Mouse (Mus musculus) neural tube, embryonic 14.5 days (tissue): ENCODE results near the gene Rangrf. TPM values are rescaled to one million over a fixed set of nuclear protein-coding genes. Genes with fewer than 3 reads are reported as not detected.

Experiments
- ATAC-seq: fragments of 200-750 bp; cut with Nextera tagmentation; 2 replicates; pipeline ENCODE4 v1.8.0; 2017; ENCODE audit warnings: low read depth, mild to moderate bottlenecking, moderate TSS enrichment, moderate library complexity
- H3K27ac ChIP-seq: fragments of 300-500 bp; sonication (generic); 2 replicates; pipeline ENCODE4 v1.5.1; 2014; ENCODE audit warnings: low read depth, mild to moderate bottlenecking, control low read depth, low read length, moderate library complexity, mixed read lengths
- H3K27me3 ChIP-seq: fragments of 300-500 bp; sonication (generic); 2 replicates; pipeline ENCODE4 v1.6.1; 2014; ENCODE audit warnings: low read length; ENCODE audit not compliant: control insufficient read depth, insufficient read depth
- H3K36me3 ChIP-seq: fragments of 300-500 bp; sonication (generic); 2 replicates; pipeline ENCODE4 v1.6.1; 2014; ENCODE audit warnings: low read length, mixed read lengths; ENCODE audit not compliant: control insufficient read depth, insufficient read depth
- H3K4me1 ChIP-seq: fragments of 300-500 bp; sonication (generic); 2 replicates; pipeline ENCODE4 v1.6.1; 2014; ENCODE audit warnings: low read length; ENCODE audit not compliant: control insufficient read depth, insufficient read depth
- H3K4me2 ChIP-seq: fragments of 300-500 bp; sonication (generic); 2 replicates; pipeline ENCODE4 v1.6.1; 2014; ENCODE audit warnings: mild to moderate bottlenecking, low read depth, low read length, control low read depth
- H3K4me3 ChIP-seq: fragments of 300-500 bp; sonication (generic); 2 replicates; pipeline ENCODE4 v1.5.1; 2014; ENCODE audit warnings: low read depth, low read length, control low read depth, mixed read lengths
- H3K9ac ChIP-seq: fragments of 300-500 bp; sonication (generic); replicated peaks from 2 replicates; pipeline ENCODE4 v1.6.1; 2014; ENCODE audit warnings: low read depth, mild to moderate bottlenecking, control low read depth, low read length, mixed read lengths
- H3K9me3 ChIP-seq: fragments of 300-500 bp; sonication (generic); 2 replicates; pipeline ENCODE4 v1.6.1; 2016; ENCODE audit warnings: low read length; ENCODE audit not compliant: control insufficient read depth
- WGBS: fragments of 180-500 bp; shearing (Covaris S2); extraction: QIAGEN DNeasy Blood & Tissue Kit; methylation state at CpG from one replicate; pipeline ENCODE4 v1.1.7; 2014; 5-methylcytosine and 5-hydroxymethylcytosine counted together
- polyA plus RNA-seq: library from polyadenylated mRNA; unstranded; fragments of >200 nt; fragmentation: Nextera tagmentation; extraction: Ambion mirVana; gene quantifications from 2 replicates; pipeline ENCODE4 v1.2.1, GENCODE M21; 2014

Gene Rangrf
- polyA plus RNA-seq, 1 experiment from 2014 or later, result 25.5 TPM

DNA sequence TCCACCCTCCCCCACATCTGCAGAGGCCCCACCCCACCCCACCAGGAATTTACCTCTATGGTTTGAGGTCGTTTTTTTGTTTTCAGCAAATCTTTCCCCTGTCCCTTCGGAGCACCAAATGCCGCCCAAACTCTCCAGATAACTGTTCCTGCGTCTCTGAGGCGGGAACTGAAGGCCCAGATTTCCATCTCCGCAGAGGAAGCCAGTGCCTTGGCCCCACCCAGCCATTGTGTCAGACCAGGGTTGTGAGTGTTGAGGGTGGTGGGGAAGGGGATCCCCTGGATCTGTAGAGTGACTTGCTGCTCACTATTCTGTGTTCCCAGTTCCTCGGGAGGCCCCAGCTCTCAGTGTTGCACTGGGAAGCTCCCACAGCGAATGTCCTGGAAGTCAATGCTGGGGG is 17.7 kb downstream of the Rangrf start, which contains the start of gene Arhgef15:
TSS of gene Arhgef15 (minus strand) at position 173 of the 400 bp plus-strand sequence.
- Histone ChIP-seq H3K36me3 (no peaks in the 10 kb centered on the region), H3K9me3 (no peaks in the 10 kb centered on the region), H3K9ac (no peak within 1 kb of the TSS), H3K27ac (no peak within 1 kb of the TSS), H3K4me3 (no peak within 1 kb of the TSS), H3K27me3 (peaks cover 2% of the 10 kb centered on the region; the same call in 1 of the 2 replicates), H3K4me2 (no peak within 1 kb of the TSS), H3K4me1 (0 out of 2 replicates have a peak, but pooled peaks cover 7% of the 10 kb centered on the region)
- WGBS, result 39% methylated on average over 8 of the region's 8 CpGs
- no peak for ATAC-seq

DNA sequence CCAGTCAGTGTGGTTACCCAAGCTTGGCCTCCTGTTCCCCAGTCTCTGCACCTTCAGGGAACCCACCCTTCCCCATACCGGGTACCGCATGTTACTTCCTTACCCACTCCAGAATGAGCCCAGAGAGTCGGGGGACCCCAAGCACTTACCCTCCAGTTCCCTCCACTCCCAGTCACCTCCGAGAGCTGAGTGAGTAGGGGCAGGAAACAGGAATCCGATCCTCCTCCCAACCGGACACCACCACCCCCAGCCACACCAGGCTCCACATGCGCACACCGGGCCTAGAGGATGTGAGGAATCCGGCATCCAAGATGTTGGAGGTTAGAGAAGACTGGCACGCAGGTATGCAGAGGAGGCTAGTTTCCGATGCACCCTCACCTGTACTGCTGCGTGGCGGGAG is 18.3 kb downstream of the Rangrf start:
- ATAC-seq, result no peak
- no peak overlapping the region for H3K9ac ChIP-seq
- H3K27ac ChIP-seq, result no peak overlapping the region
- peaks cover 2% of the 10 kb centered on the region; the same call in 1 of the 2 replicates for H3K27me3 ChIP-seq
- H3K36me3 ChIP-seq, result no peaks in the 10 kb centered on the region
- 36% methylated on average over 13 of the region's 13 CpGs for WGBS
- H3K4me3 ChIP-seq, result no peak overlapping the region
- 0 out of 2 replicates have a peak, but pooled peaks cover 7% of the 10 kb centered on the region for H3K4me1 ChIP-seq
- no peak overlapping the region for H3K4me2 ChIP-seq
- H3K9me3 ChIP-seq, result no peaks in the 10 kb centered on the region

- H3K4me1 ChIP-seq, result 0 out of 2 replicates have a peak, but pooled peaks cover 7% of the 10 kb centered on the region
- peaks cover 2% of the 10 kb centered on the region; the same call in 1 of the 2 replicates for H3K27me3 ChIP-seq
- H3K4me2 ChIP-seq, result no peak overlapping the region
- H3K27ac ChIP-seq, result no peak overlapping the region
- ATAC-seq, result no peak
- WGBS, result 72% methylated on average over 3 of the region's 3 CpGs
- H3K9me3 ChIP-seq, result no peaks in the 10 kb centered on the region
- H3K9ac ChIP-seq, result no peak overlapping the region
- no peaks in the 10 kb centered on the region for H3K36me3 ChIP-seq
- H3K4me3 ChIP-seq, result no peak overlapping the region
Measured at GRCm38 (mm10) chr11:68956107-68956506, 18.9 kb downstream of the Rangrf start.

- H3K27me3 ChIP-seq, result peaks cover 2% of the 10 kb centered on the region; the same call in 1 of the 2 replicates
Measured at GRCm38 (mm10) chr11:68955473-68955872, 19.5 kb downstream of the Rangrf start.

DNA sequence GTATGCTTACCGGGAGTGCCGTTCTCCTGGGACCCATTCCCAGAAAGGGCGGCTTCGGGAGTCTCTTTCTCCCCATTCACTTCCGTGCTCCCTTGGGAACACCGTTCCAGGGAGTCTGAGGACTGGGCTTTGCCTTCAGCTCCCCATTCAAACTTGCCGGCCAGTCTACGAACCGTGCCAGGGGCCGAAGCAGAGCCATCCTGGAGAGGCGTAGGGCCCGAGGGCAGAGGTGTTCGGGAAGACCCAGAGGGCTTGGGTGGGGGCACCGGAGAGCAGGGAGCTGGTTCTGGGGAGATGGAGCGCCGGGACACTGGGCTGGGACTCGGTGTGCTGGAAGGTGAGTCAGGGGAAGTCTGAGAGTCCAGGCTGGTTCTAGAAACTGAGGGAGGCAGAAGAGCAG is 20.6 kb downstream of the Rangrf start:
- H3K4me2 ChIP-seq, result peak overlapping the region; percentile 46
- peak overlapping the region; percentile 21 for H3K4me3 ChIP-seq
- peaks cover 2% of the 10 kb centered on the region; the same call in 1 of the 2 replicates for H3K27me3 ChIP-seq
- 0 out of 2 replicates have a peak, but pooled peaks cover 7% of the 10 kb centered on the region for H3K4me1 ChIP-seq
- no peaks in the 10 kb centered on the region for H3K36me3 ChIP-seq
- no peak overlapping the region for H3K27ac ChIP-seq
- no peak for ATAC-seq
- WGBS, result 2% methylated on average over 17 of the region's 17 CpGs
- H3K9ac ChIP-seq, result peak overlapping the region; percentile 43
- no peaks in the 10 kb centered on the region for H3K9me3 ChIP-seq

More at GRCm38 (mm10) chr11:68955473-68955872, 19.5 kb downstream of the Rangrf start:
- no peak for ATAC-seq
- Histone ChIP-seq H3K9me3 (no peaks in the 10 kb centered on the region), H3K27ac (no peak overlapping the region), H3K9ac (no peak overlapping the region), H3K4me3 (no peak overlapping the region), H3K4me2 (no peak overlapping the region), H3K36me3 (no peaks in the 10 kb centered on the region), H3K4me1 (0 out of 2 replicates have a peak, but pooled peaks cover 7% of the 10 kb centered on the region)
- 74% methylated on average over 5 of the region's 5 CpGs for WGBS

GRCm38 (mm10) chr11:68953903-68954302 is 21.1 kb downstream of the Rangrf start:
- Histone ChIP-seq H3K9ac (no peak overlapping the region), H3K36me3 (no peaks in the 10 kb centered on the region), H3K27ac (no peak overlapping the region), H3K9me3 (no peaks in the 10 kb centered on the region), H3K4me1 (0 out of 2 replicates have a peak, but pooled peaks cover 7% of the 10 kb centered on the region), H3K4me2 (no peak overlapping the region; the same call in 1 of the 2 replicates), H3K27me3 (peaks cover 2% of the 10 kb centered on the region; the same call in 1 of the 2 replicates), H3K4me3 (no peak overlapping the region)
- 8% methylated on average over 13 of the region's 13 CpGs for WGBS
- ATAC-seq, result no peak

GRCm38 (mm10) chr11:68947542-68947993 is 27.4 kb downstream of the Rangrf start:
- H3K27ac ChIP-seq, result peak overlapping the region; percentile 84
- 9% methylated on average over 12 of the region's 12 CpGs for WGBS
- H3K9ac ChIP-seq, result peak overlapping the region; percentile 52
- H3K4me3 ChIP-seq, result peak overlapping the region; percentile 39
- H3K4me2 ChIP-seq, result peak overlapping the region; percentile 47
- no peaks in the 10 kb centered on the region for H3K4me1 ChIP-seq
- peak; percentile 75 for ATAC-seq
- H3K9me3 ChIP-seq, result no peaks in the 10 kb centered on the region
- H3K36me3 ChIP-seq, result no peaks in the 10 kb centered on the region
- no peaks in the 10 kb centered on the region for H3K27me3 ChIP-seq

- Histone ChIP-seq H3K9ac (peak overlapping the region; percentile 56), H3K27ac (peak overlapping the region; percentile 84), H3K27me3 (no peaks in the 10 kb centered on the region), H3K4me3 (peak overlapping the region; percentile 39), H3K4me1 (no peaks in the 10 kb centered on the region), H3K36me3 (no peaks in the 10 kb centered on the region), H3K9me3 (no peaks in the 10 kb centered on the region), H3K4me2 (peak overlapping the region; percentile 47)
- ATAC-seq, result peak; percentile 69; the same call in 1 of the 2 replicates
- 3% methylated on average over 13 of the region's 16 CpGs for WGBS
Measured at GRCm38 (mm10) chr11:68946806-68947440, 28.1 kb downstream of the Rangrf start.

DNA sequence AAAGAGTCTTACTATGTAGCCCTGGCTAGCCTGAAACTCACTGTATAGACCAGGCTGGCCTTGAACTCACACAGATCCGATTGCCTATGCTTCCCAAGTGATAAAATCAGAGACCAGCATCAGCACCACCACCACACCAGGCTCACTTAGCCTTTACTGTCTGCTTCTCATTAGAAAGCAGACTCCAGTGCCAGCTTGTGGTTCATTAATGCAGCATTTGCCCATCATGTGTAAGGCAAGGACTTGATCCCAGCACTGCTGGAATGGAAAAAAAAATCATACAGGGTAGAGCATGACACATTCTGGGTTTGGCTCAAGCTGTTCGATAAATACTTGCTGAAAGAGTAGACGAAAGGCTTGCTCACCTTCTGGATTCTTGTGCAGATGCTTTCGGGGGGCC is 29.0 kb downstream of the Rangrf start:
- ATAC-seq, result no peak
- no peaks in the 10 kb centered on the region for H3K27me3 ChIP-seq
- H3K4me2 ChIP-seq, result peak overlapping the region; percentile 47
- 0 out of 2 replicates have a peak overlapping the region, but pooled peaks have one; percentile 55 for H3K27ac ChIP-seq
- H3K4me1 ChIP-seq, result no peaks in the 10 kb centered on the region
- H3K4me3 ChIP-seq, result peak overlapping the region; percentile 39; the same call in 1 of the 2 replicates
- WGBS, result 92% methylated on average over 4 of the region's 4 CpGs
- H3K9ac ChIP-seq, result no peak overlapping the region
- H3K9me3 ChIP-seq, result no peaks in the 10 kb centered on the region
- H3K36me3 ChIP-seq, result no peaks in the 10 kb centered on the region
